Mouse (Mus musculus): ENCODE data around the gene Slc16a10.

- TF ChIP-seq POLR2A (IDR thresholded peaks at IDR 0.05; ENCODE audit: insufficient read depth, low read length) (no peak), CTCF (IDR thresholded peaks at IDR 0.05; ENCODE audit: low read depth, low read length) (no peak), EP300 (IDR thresholded peaks at IDR 0.05; ENCODE audit: insufficient read depth, low read depth, low read length) (no peak)
Measured at GRCm38 (mm10) chr10:40102166-40102565, 39.9 kb downstream of the Slc16a10 start.

Measured in ES-Bruce4 (cell line).